Mouse (Mus musculus): ENCODE measurements around the gene Tecpr1. TPM values are rescaled to one million over a fixed set of nuclear protein-coding genes. Genes with fewer than 3 reads are reported as not detected.
A peak's percentile ranks its signal among the peaks of the same experiment; 100 is the strongest.

Gene Tecpr1
- polyA plus RNA-seq, 1 experiment = 16.4 TPM

DNA sequence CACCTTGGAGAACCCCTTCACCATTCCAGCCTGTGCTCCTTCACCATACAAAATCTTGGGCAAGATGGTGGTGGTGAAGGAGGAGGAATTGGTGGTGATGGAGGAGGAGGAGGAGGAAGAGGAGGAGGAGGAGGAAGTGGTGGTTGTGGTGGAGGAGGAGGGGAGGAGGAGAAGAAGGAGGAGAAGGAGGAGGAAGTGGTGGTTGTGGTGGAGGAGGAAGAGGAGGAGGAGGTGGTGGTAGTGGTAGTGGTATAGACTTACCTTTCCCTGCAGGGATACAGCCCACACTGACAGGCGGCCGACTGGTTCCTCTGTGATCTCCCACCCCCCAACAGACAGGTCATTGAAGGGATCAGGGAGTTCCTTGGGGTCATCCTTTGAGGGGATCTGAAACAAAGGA is 7.4 kb downstream of the Tecpr1 start:
- Histone ChIP-seq H3K4me1 (ENCODE audit: control insufficient read depth, insufficient read depth, low read length) (no peaks in the 10 kb centered on the region; the same call in none of the 2 replicates), H3K36me3 (ENCODE audit: control insufficient read depth, insufficient read depth, low read length) (peaks cover 1% of the 10 kb centered on the region; the same call in 1 of the 2 replicates), H3K27ac (ENCODE audit: control insufficient read depth, insufficient read depth, low read depth, low read length) (no peak overlapping the region), H3K4me3 (ENCODE audit: control insufficient read depth, low read depth, low read length) (no peak overlapping the region), H3K27me3 (ENCODE audit: control insufficient read depth, insufficient read depth, low read length) (no peaks in the 10 kb centered on the region)
- TF ChIP-seq POLR2A (IDR thresholded peaks at IDR 0.05; ENCODE audit: control insufficient read depth, low read depth, low read length) (no peak), CTCF (IDR thresholded peaks at IDR 0.05; ENCODE audit: control insufficient read depth, insufficient read depth, insufficient replicate concordance, low read depth, low read length) (no peak)

DNA sequence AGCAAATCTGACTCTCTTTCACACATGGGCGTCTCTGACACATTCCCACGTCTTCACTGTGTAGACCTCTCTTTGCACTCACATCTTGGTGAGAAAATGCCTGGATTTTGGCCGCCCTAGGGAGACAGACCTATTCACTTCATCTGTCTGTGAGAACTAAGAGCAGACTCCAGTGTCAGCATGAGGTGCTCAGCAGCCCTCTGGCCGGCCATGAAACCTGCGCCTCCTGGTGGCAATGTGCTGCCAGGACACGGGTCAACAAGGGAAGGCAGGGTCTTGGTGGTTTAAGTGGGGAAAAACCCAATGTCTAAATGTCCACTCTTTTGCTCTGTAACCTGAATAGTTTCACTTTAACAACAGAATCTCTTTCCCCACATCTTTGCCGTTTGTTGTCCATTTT is 9.0 kb downstream of the Tecpr1 start:
- TF ChIP-seq POLR2A (IDR thresholded peaks at IDR 0.05; ENCODE audit: control insufficient read depth, low read depth, low read length) (no peak), CTCF (IDR thresholded peaks at IDR 0.05; ENCODE audit: control insufficient read depth, insufficient read depth, insufficient replicate concordance, low read depth, low read length) (peak; percentile 77; the same call in 1 of the 2 replicates)
- no peaks in the 10 kb centered on the region; the same call in none of the 2 replicates for H3K4me1 ChIP-seq (ENCODE audit: control insufficient read depth, insufficient read depth, low read length)
- H3K4me3 ChIP-seq (ENCODE audit: control insufficient read depth, low read depth, low read length) = no peak overlapping the region
- no peak overlapping the region for H3K27ac ChIP-seq (ENCODE audit: control insufficient read depth, insufficient read depth, low read depth, low read length)
- no peaks in the 10 kb centered on the region for H3K27me3 ChIP-seq (ENCODE audit: control insufficient read depth, insufficient read depth, low read length)
- H3K36me3 ChIP-seq (ENCODE audit: control insufficient read depth, insufficient read depth, low read length) = peaks cover 1% of the 10 kb centered on the region; the same call in 1 of the 2 replicates

DNA sequence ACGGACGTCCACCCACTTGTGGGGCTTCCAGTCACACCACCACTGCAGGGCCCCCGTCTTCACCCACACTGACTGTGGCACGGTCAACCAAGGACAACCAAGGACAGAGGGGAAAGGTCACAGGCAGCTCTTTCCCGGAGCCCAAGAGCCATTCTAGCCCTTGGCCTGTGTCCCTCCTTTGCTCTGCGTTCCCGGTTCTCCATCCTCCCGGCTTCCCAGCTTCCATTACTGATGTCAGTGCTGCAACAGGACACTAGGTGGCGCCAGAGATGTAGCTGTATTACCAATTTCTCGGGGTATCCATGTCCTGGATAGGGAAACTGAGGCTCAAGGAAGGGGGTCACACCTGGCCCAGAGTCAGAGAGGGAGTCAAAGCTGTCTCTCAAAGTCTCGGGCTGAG is 15.9 kb downstream of the Tecpr1 start:
- no peak overlapping the region for H3K4me3 ChIP-seq (ENCODE audit: control insufficient read depth, low read depth, low read length)
- TF ChIP-seq POLR2A (IDR thresholded peaks at IDR 0.05; ENCODE audit: control insufficient read depth, low read depth, low read length) = no peak
- TF ChIP-seq CTCF (IDR thresholded peaks at IDR 0.05; ENCODE audit: control insufficient read depth, insufficient read depth, insufficient replicate concordance, low read depth, low read length) = peak; percentile 70; the same call in 1 of the 2 replicates

DNA sequence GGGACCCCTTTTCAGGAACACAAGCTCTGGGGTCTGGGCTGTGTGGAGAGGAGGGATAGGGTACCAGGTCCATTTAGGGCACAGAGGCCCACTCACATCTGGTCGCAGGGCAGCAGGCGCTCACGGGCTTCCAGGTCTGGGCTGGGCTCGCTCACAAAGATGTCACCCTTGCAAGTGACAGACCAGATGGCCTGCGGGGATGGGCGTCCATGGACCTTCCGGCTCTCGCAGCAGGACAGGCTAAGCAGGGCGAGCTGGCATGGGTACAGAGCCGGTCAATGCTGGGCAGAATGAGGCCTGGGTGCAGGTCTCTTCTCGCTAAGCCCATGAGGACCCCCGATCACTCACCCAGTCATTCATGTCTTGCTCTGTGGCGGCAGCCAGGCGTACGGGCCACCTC is 17.3 kb downstream of the Tecpr1 start:
- Histone ChIP-seq H3K27ac (ENCODE audit: control insufficient read depth, insufficient read depth, low read depth, low read length) (no peak overlapping the region), H3K4me1 (ENCODE audit: control insufficient read depth, insufficient read depth, low read length) (no peaks in the 10 kb centered on the region), H3K36me3 (ENCODE audit: control insufficient read depth, insufficient read depth, low read length) (no peaks in the 10 kb centered on the region; the same call in 1 of the 2 replicates), H3K27me3 (ENCODE audit: control insufficient read depth, insufficient read depth, low read length) (no peaks in the 10 kb centered on the region), H3K4me3 (ENCODE audit: control insufficient read depth, low read depth, low read length) (no peak overlapping the region)
- TF ChIP-seq POLR2A (IDR thresholded peaks at IDR 0.05; ENCODE audit: control insufficient read depth, low read depth, low read length) (no peak), CTCF (IDR thresholded peaks at IDR 0.05; ENCODE audit: control insufficient read depth, insufficient read depth, insufficient replicate concordance, low read depth, low read length) (no peak)

More for the DNA sequence above, 15.9 kb downstream of the Tecpr1 start:
- Histone ChIP-seq H3K27ac (ENCODE audit: control insufficient read depth, insufficient read depth, low read depth, low read length) (no peak overlapping the region), H3K4me1 (ENCODE audit: control insufficient read depth, insufficient read depth, low read length) (no peaks in the 10 kb centered on the region), H3K27me3 (ENCODE audit: control insufficient read depth, insufficient read depth, low read length) (no peaks in the 10 kb centered on the region), H3K36me3 (ENCODE audit: control insufficient read depth, insufficient read depth, low read length) (no peaks in the 10 kb centered on the region; the same call in 1 of the 2 replicates)

DNA sequence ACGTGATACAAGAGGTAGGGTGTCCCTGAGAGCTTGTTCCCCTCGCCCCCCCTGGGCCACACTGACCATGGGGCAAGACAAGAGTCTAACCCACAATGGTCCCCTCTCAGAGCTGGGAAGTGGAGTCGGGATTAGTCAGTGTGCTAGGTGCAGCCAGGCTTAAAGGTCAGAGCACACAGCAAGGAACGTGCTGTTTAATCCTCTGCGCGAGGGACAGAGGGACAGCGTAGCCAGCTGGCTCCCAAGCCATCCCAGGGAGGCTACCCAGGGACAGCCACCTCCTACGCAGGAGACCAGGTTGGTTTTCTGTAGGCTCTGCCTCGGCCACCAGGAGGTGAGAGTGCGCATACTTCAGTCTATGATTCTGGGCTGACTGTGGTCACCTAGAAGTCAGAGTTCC is 18.5 kb downstream of the Tecpr1 start:
- no peaks in the 10 kb centered on the region for H3K4me1 ChIP-seq (ENCODE audit: control insufficient read depth, insufficient read depth, low read length)
- H3K4me3 ChIP-seq (ENCODE audit: control insufficient read depth, low read depth, low read length) = no peak overlapping the region
- no peaks in the 10 kb centered on the region; the same call in 1 of the 2 replicates for H3K36me3 ChIP-seq (ENCODE audit: control insufficient read depth, insufficient read depth, low read length)
- TF ChIP-seq CTCF (IDR thresholded peaks at IDR 0.05; ENCODE audit: control insufficient read depth, insufficient read depth, insufficient replicate concordance, low read depth, low read length) = no peak
- no peak for TF ChIP-seq POLR2A (IDR thresholded peaks at IDR 0.05; ENCODE audit: control insufficient read depth, low read depth, low read length)
- no peaks in the 10 kb centered on the region for H3K27me3 ChIP-seq (ENCODE audit: control insufficient read depth, insufficient read depth, low read length)
- no peak overlapping the region for H3K27ac ChIP-seq (ENCODE audit: control insufficient read depth, insufficient read depth, low read depth, low read length)

DNA sequence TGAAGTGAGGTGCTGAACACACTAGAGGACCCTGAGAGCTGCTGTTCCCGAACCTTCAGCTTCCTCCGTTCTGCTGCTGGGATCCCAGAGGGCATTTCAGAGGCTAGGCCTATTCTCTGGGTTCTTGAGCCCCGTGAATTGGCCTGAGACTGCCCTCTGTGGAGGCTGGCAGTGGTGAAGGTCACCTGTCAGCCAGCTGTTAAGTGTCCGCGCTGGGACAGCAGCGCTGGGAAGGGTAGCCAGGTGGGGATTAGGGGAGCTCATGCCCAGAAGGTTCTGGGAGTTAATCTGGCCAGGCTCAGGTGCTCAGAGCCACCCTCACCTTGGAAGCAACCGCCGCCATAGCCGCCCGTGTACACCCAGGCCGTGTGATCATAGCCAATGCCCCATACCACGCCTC is 19.1 kb downstream of the Tecpr1 start:
- no peaks in the 10 kb centered on the region for H3K27me3 ChIP-seq (ENCODE audit: control insufficient read depth, insufficient read depth, low read length)
- TF ChIP-seq CTCF (IDR thresholded peaks at IDR 0.05; ENCODE audit: control insufficient read depth, insufficient read depth, insufficient replicate concordance, low read depth, low read length) = no peak
- TF ChIP-seq POLR2A (IDR thresholded peaks at IDR 0.05; ENCODE audit: control insufficient read depth, low read depth, low read length) = no peak
- no peak overlapping the region for H3K27ac ChIP-seq (ENCODE audit: control insufficient read depth, insufficient read depth, low read depth, low read length)
- H3K36me3 ChIP-seq (ENCODE audit: control insufficient read depth, insufficient read depth, low read length) = no peaks in the 10 kb centered on the region; the same call in 1 of the 2 replicates
- no peaks in the 10 kb centered on the region for H3K4me1 ChIP-seq (ENCODE audit: control insufficient read depth, insufficient read depth, low read length)
- H3K4me3 ChIP-seq (ENCODE audit: control insufficient read depth, low read depth, low read length) = no peak overlapping the region

DNA sequence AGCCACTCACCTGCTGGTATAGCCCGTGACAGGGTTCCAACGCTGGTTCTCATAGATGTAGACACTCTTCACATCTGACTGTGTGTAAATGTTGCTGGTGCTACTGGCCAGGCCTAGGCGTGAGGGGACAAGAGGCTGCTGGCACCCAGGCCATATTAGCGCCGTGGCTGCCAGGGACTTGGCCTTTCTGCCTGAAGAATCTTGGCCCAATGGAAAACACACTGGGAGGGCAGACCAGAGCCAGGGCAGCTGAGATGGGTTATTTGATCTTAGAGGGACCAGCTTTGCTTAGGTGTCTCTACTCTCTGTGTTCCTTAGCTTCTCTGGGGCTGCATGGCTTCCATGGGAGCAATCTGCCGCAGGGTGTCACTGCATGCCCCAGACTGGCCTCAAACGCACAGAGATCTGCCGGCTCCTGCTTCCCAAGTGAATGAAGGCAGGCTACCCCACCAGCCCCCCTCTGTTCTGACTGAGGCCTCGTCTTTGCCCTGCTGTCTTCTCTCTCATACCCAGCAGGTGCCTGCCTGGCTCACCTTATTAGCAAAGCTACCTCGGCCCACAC is 19.9 kb downstream of the Tecpr1 start:
- Histone ChIP-seq H3K27ac (ENCODE audit: control insufficient read depth, insufficient read depth, low read depth, low read length) (no peak overlapping the region), H3K4me3 (ENCODE audit: control insufficient read depth, low read depth, low read length) (no peak overlapping the region), H3K36me3 (ENCODE audit: control insufficient read depth, insufficient read depth, low read length) (no peaks in the 10 kb centered on the region; the same call in 1 of the 2 replicates), H3K27me3 (ENCODE audit: control insufficient read depth, insufficient read depth, low read length) (no peaks in the 10 kb centered on the region), H3K4me1 (ENCODE audit: control insufficient read depth, insufficient read depth, low read length) (no peaks in the 10 kb centered on the region)
- no peak for TF ChIP-seq POLR2A (IDR thresholded peaks at IDR 0.05; ENCODE audit: control insufficient read depth, low read depth, low read length)
- no peak for TF ChIP-seq CTCF (IDR thresholded peaks at IDR 0.05; ENCODE audit: control insufficient read depth, insufficient read depth, insufficient replicate concordance, low read depth, low read length)
